Mouse (Mus musculus): ENCODE measurements around the gene Tmem108.

Tmem108 gene

GRCm38 (mm10) chr9:103721081-103721480, 40.6 kb downstream of the Tmem108 start:
- no peak for DNase-seq (ENCODE audit: low spot score)

- no peak for DNase-seq (ENCODE audit: low spot score)
These were observed 41.6 kb downstream of the Tmem108 start for GRCm38 (mm10) chr9:103720021-103720420.

- DNase-seq (ENCODE audit: low spot score), result no peak
These were observed 45.6 kb downstream of the Tmem108 start for GRCm38 (mm10) chr9:103716002-103716401.

DNA sequence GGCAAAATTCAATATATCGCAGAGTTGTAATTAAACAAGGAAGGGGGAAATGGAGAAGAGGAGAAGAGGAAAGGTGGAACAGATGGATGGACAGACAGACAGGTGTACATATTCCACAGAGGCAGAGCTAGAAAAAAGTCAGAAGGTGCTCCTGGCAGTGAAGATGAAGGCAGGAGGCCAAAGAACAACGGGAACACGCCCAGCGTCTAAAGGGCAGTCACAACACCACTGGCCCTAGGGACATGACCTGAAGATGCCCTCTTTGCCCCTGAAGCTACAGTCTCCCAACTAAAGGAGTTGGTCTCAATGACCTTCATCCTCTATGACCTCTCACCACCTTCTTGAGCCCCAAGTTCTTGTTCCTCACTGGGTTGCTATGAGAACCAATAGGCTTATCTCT, 46.3 kb downstream of the Tmem108 start:
- no peak for DNase-seq (ENCODE audit: low spot score)

- DNase-seq (ENCODE audit: low spot score), result no peak
These were observed 48.4 kb downstream of the Tmem108 start for GRCm38 (mm10) chr9:103713230-103713629.

- DNase-seq (ENCODE audit: low spot score), result no peak
These were observed 48.9 kb downstream of the Tmem108 start for GRCm38 (mm10) chr9:103712711-103713110.

DNA sequence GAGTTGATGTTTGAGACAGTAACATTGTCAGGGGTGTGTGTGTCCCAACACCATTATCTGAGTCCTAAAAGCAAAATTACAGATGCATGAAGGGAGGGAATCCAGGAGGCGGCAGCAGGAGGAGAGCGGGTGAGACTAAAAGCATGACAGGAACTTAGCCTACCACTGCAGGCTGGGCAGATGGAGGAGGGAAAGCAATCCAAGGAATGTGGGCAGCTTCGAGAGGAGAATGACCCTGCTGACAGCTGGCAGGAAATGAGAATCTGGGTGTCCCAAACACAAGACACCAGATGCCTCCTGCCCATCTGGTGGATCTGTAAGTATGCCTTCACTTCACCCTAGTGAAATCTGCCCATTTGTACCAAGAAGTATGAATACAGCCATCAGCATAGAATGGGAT, 51.9 kb downstream of the Tmem108 start:
- peak; percentile 19 for DNase-seq (ENCODE audit: low spot score)

DNA sequence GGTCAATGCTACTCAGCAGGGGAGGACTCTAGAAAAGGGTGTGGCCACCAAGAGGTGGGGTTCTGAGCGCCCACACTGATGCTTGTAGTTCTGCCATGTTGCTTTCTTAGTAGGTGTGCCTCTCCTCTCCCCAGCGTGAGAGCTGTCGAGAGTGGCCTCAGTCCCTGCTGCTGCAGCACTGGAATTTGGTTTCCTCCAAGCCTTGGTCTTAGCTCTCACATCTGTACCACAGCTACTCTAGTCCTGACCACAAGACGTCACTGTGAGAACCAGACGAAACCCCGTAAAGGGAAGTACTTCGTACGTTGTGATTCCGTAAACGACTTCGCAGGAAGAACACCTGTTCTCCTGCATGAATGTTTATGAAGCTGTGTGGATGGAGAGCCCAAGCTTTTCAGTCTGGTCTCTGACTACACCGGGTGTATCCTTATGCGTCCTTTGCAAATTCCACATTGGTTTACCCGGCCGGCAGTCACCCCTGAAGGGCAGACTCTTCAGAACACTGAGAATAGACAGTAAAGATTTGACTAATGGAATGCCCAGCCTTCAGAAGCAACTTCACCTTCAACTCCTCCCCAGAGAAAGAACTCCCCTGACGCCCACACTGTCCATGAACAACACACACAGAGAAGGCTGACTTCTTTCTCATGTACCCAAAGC, 53.0 kb downstream of the Tmem108 start:
- DNase-seq (ENCODE audit: low spot score), result no peak

GRCm38 (mm10) chr9:103707857-103708256, 53.8 kb downstream of the Tmem108 start:
- DNase-seq (ENCODE audit: low spot score), result no peak

GRCm38 (mm10) chr9:103707000-103707790, 54.4 kb downstream of the Tmem108 start:
- no peak for DNase-seq (ENCODE audit: low spot score)

GRCm38 (mm10) chr9:103705717-103706116, 55.9 kb downstream of the Tmem108 start:
- no peak for DNase-seq (ENCODE audit: low spot score)

- no peak for DNase-seq (ENCODE audit: low spot score)
These were observed 58.6 kb downstream of the Tmem108 start for GRCm38 (mm10) chr9:103703014-103703413.

- no peak for DNase-seq (ENCODE audit: low spot score)
These were observed 59.2 kb downstream of the Tmem108 start for GRCm38 (mm10) chr9:103702452-103702851.

- no peak for DNase-seq (ENCODE audit: low spot score)
These were observed 60.2 kb downstream of the Tmem108 start for GRCm38 (mm10) chr9:103701448-103701847.

GRCm38 (mm10) chr9:103700240-103700639, 61.4 kb downstream of the Tmem108 start:
- no peak for DNase-seq (ENCODE audit: low spot score)

DNA sequence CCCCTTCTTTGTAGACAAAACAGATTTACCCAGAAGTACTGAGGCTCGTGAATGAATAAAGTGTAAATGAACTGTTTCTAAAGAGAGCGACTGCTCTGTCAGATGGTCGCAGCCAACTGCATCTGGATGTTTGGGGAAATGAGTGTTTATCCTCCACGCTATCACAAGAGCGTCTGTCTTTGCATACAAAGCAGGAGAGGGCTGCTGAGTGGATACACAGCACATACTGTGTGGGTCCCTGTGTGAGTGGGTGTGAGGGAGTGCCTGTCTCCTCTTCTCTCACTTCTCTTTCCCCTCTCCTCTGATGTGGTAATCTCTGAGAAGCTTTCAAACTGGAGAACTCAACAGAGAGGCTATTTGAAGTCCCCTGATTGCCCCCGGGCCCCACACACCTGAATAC, 64.7 kb downstream of the Tmem108 start:
- peak; percentile 53 for DNase-seq (ENCODE audit: low spot score)

DNA sequence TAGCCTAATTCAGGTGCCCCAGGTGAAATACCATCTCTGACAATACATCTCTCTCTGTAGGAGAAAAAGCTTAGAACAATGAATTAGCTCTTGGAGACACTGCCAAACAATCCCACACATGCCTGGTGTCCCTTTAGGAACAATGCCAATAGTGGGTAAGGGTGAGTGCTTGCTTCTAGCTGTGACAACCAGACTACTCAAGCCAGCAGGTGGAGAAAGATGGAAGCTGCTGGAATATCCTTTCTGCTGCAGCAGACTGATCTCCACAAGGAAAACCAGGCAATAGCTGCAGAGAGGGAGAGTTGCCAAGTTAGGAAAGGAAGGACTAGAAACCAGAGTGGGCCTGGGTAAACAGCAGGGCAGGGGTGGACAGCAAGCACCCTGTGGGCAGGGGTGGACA, 67.8 kb downstream of the Tmem108 start:
- DNase-seq (ENCODE audit: low spot score), result no peak

DNA sequence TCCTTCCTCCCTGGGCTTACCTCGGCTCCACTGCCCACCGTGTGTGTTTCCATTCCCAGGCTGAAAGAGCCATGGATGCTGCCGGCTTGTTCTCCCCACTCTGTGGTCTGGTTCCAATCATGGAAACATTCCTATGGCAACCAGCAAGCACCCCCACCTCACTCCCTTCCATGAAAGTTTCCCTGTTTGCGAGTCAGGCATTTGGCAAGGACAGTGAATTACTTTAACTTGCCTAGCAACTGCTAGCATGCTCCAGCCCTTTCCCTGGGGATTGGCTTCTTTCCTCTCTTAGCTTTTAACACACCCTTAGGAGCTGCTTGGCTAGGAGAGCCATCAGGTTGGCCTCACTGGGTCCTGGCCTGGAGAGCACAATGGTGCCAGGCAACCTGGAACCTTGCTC, 68.9 kb downstream of the Tmem108 start:
- peak; percentile 53 for DNase-seq (ENCODE audit: low spot score)

- peak; percentile 38 for DNase-seq (ENCODE audit: low spot score)
These were observed 69.8 kb downstream of the Tmem108 start for GRCm38 (mm10) chr9:103691847-103692246.

GRCm38 (mm10) chr9:103690446-103690845, 71.2 kb downstream of the Tmem108 start:
- no peak for DNase-seq (ENCODE audit: low spot score)

DNA sequence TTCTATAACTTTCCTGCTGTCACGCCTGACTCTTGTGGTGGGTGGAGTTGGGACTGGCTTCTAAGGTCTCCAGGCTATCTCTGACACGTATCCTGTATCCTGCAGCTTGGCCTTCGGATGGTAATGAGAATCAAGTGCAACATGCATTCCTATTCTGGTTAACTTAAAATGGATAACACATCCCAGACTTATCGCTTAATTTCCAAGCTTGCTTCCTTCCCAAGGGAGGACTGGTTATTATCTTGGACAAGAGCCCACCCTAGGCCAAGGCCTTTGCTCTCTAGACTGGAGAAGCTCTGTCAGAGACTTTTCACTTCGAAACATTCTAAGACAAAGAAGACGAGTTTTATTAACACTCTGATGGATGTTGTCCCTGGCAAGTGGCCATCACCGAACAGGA, 71.9 kb downstream of the Tmem108 start:
- DNase-seq (ENCODE audit: low spot score), result no peak

DNA sequence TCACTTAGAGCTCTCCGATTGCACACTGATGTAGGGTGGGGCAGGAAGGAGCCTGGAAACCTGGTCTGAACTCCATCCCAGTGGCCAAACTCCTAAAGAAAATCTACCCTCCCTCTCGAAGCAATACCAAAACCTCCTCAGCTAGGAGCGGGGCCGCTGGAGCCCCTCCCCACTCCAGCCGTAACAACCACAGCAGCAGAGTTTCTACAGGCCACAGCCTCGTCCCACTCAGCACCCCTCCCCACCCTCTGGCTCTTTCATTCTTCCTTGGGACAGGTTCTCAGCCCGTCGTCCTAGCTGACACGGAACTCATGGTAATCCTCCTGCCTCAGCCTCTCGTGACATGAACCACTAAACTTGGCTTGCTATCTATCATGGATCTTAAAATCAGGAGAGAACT, 72.6 kb downstream of the Tmem108 start:
- DNase-seq (ENCODE audit: low spot score), result no peak

- DNase-seq (ENCODE audit: low spot score), result no peak
These were observed 74.5 kb downstream of the Tmem108 start for GRCm38 (mm10) chr9:103687130-103687529.
